Mouse (Mus musculus) small intestine, adult 2 months (tissue): ENCODE measurements around the gene Retnla. TPM values are rescaled to one million over a fixed set of nuclear protein-coding genes. Genes with fewer than 3 reads are reported as not detected.

Source experiments
- H3K27ac ChIP-seq: fragments of 200-500 bp; 2 replicates; pipeline ENCODE4 v1.5.1; 2012; ENCODE audit warnings: low read depth, low read length, control low read depth, inconsistent platforms; ENCODE audit not compliant: insufficient read depth
- H3K27me3 ChIP-seq: fragments of 200-500 bp; 2 replicates; pipeline ENCODE4 v1.6.1; 2012; ENCODE audit warnings: mild to moderate bottlenecking, moderate library complexity, low read length, inconsistent platforms; ENCODE audit not compliant: control insufficient read depth, insufficient read depth
- H3K36me3 ChIP-seq: fragments of 200-500 bp; 2 replicates; pipeline ENCODE4 v1.6.1; 2012; ENCODE audit warnings: mild to moderate bottlenecking, low read length, control low read depth, inconsistent platforms; ENCODE audit not compliant: control insufficient read depth, insufficient read depth
- H3K4me1 ChIP-seq: fragments of 200-500 bp; 2 replicates; pipeline ENCODE4 v1.6.1; 2012; ENCODE audit warnings: low read length, inconsistent platforms, mixed read lengths; ENCODE audit not compliant: control insufficient read depth, insufficient read depth, insufficient read length
- H3K4me3 ChIP-seq: fragments of 200-500 bp; 2 replicates; pipeline ENCODE4 v1.5.1; 2012; ENCODE audit warnings: low read depth, mild to moderate bottlenecking, control low read depth, inconsistent platforms, low read length, moderate library complexity
- CTCF ChIP-seq: fragments of 200-500 bp; IDR thresholded peaks from 2 replicates; pipeline ENCODE4 v1.5.1; 2012; ENCODE audit warnings: low read depth, mild to moderate bottlenecking, control low read depth, inconsistent platforms, low read length, moderate library complexity, mixed read lengths; ENCODE audit not compliant: insufficient replicate concordance, insufficient read length; ENCODE audit errors: extremely low read depth
- POLR2A ChIP-seq: fragments of 200-500 bp; IDR thresholded peaks from 2 replicates; pipeline ENCODE4 v1.6.1; 2012; ENCODE audit warnings: low read depth, mild to moderate bottlenecking, control low read depth, inconsistent platforms, low read length, moderate library complexity
- WGBS: fragments of 180-500 bp; shearing (Covaris S2); methylation state at CpG from one replicate; pipeline ENCODE4 v1.1.7; 2018; 5-methylcytosine and 5-hydroxymethylcytosine counted together
- polyA plus RNA-seq: library from polyadenylated mRNA; depleted of rRNA; stranded (reverse); fragments of >200 nt; gene quantifications from 2 replicates; pipeline ENCODE4 v1.2.3, GENCODE M21; 2012; rRNA removed

The Retnla gene
- polyA plus RNA-seq, 1 experiment, result 0.33 TPM

DNA sequence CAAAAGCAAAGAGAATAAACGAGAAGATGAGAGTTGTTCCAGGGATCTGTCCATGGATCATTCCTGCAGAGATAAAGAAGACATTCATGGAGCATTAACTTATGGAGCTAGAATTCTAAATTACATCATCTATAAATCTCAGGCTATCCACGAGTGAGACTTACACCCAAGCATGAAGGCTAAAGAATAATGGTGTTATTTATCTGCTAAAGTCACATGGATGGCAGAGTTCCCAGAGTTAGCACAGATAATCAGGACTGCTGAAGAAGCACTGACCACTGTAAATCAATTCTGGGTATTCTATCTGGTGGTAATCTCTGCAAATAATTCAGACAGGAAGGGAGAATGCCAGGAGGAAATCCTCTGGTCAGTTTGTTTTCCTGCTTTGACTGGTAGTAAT is 48.4 kb downstream of the Retnla start:
- no peak overlapping the region for H3K27ac ChIP-seq
- H3K4me3 ChIP-seq, result no peak overlapping the region
- TF ChIP-seq CTCF (no peak), POLR2A (no peak)
- no peaks in the 10 kb centered on the region for H3K27me3 ChIP-seq
- H3K36me3 ChIP-seq, result no peaks in the 10 kb centered on the region
- WGBS, result 25% methylated on average over 2 of the region's 2 CpGs
- H3K4me1 ChIP-seq, result no peaks in the 10 kb centered on the region

Other genes starting within 250 kb of the Retnla start
- 0.04 and 0.14 TPM in 2 replicates for gene Trat1, start 70.5 kb upstream of the Retnla start, polyA plus RNA-seq
- 1.0 TPM in 1 of 2 replicates, not detected in the other for gene Retnlb, start 25.7 kb upstream of the Retnla start, polyA plus RNA-seq
- 4.0 and 4.3 TPM in 2 replicates for gene Retnlg, start 30.1 kb downstream of the Retnla start, polyA plus RNA-seq
- gene Dzip3, start 151.6 kb downstream of the Retnla start, polyA plus RNA-seq, result 0.15 and 0.41 TPM in 2 replicates
- gene Cip2a, start 151.6 kb downstream of the Retnla start, polyA plus RNA-seq, result 0.70 and 1.1 TPM in 2 replicates
- gene Myh15, start 214.9 kb downstream of the Retnla start, polyA plus RNA-seq, result not detected in 2 replicates